Mouse (Mus musculus) heart, embryonic 10.5 days (tissue): ENCODE measurements around the gene Eya2. TPM values are rescaled to one million over a fixed set of nuclear protein-coding genes. Genes with fewer than 3 reads are reported as not detected.
"Not testable (repeated sequence)": the region's sequence is repeated elsewhere in the genome, so short reads cannot be mapped to it uniquely, and the experiment has no call there.

ENCODE experiments used
- DNase-seq: peaks from one replicate; pipeline ENCODE4 v3.0.0-alpha.2; 2017; ENCODE audit warnings: low spot score
- H3K27ac ChIP-seq: fragments of 300-500 bp; sonication (generic); 2 replicates; pipeline ENCODE4 v1.5.1; 2016; ENCODE audit warnings: mild to moderate bottlenecking
- H3K27me3 ChIP-seq: fragments of 300-500 bp; sonication (generic); 2 replicates; pipeline ENCODE4 v1.6.1; 2016; ENCODE audit warnings: mild to moderate bottlenecking; ENCODE audit not compliant: poor library complexity, insufficient read depth, severe bottlenecking
- H3K36me3 ChIP-seq: fragments of 300-500 bp; sonication (generic); 2 replicates; pipeline ENCODE4 v1.6.1; 2016; ENCODE audit warnings: mild to moderate bottlenecking, moderate library complexity
- H3K4me1 ChIP-seq: fragments of 300-500 bp; sonication (generic); 2 replicates; pipeline ENCODE4 v1.6.1; 2016; ENCODE audit warnings: mild to moderate bottlenecking
- H3K4me3 ChIP-seq: fragments of 300-500 bp; sonication (generic); 2 replicates; pipeline ENCODE4 v1.5.1; 2016; ENCODE audit warnings: mild to moderate bottlenecking, moderate library complexity
- H3K9me3 ChIP-seq: fragments of 300-500 bp; sonication (generic); 2 replicates; pipeline ENCODE4 v1.6.1; 2016; ENCODE audit warnings: mild to moderate bottlenecking, moderate library complexity
- WGBS: fragments of 180-500 bp; shearing (Covaris S2); methylation state at CpG from one replicate; pipeline ENCODE4 v1.1.7; 2016; 5-methylcytosine and 5-hydroxymethylcytosine counted together
- polyA plus RNA-seq: library from polyadenylated mRNA; unstranded; fragments of >200 nt; fragmentation: Nextera tagmentation; extraction: Ambion mirVana; gene quantifications from 2 replicates; pipeline ENCODE4 v1.2.1, GENCODE M21; 2016

The Eya2 gene
- polyA plus RNA-seq, result 0.34 and 1.7 TPM in 2 replicates

DNA sequence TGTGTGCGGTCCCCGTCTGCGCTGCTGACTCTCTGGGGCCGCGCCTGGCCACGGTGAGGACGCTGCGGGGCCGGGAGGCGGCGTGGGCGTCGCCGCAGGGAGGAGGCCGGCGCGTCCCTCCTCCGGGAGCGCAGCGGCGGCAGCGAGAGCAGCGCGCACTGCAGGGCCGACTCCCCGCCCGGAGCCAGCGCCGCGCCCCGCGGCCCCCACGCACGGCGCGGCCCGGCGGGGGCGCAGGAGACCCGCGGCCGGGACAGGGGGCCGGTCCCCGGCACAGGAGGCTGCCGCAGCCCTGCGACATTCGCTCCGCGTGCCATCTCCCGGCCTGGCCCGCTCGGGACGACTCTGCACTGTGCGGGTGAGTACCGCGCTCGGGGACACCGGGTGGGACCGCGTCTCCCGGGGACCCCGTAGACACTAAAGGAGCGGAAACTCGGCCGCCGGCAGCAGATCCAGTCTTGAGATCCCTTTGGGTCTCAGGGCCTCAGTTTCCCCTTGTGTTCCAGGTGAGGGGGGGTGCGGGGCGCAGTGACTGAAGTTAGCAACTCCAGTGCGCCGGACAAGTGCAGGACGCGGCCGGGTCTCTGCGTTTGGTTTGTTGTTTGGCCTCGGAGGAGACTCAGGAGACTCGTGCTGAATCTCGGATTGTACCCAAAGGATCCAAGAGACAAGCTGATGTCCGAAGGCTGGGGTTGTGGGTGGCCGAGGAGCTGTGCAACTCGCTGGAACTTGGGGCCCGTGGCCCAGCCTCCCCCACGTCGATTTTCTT lies at the start of gene Eya2:
Gene Eya2 (plus strand): TSS at position 126 of the 769 bp plus-strand sequence.
- Histone ChIP-seq H3K27ac (peak within 1 kb of the TSS; percentile 67; the same call in 1 of the 2 replicates), H3K9me3 (no peaks in the 10 kb centered on the region), H3K4me3 (peak within 1 kb of the TSS; percentile 71), H3K36me3 (no peaks in the 10 kb centered on the region), H3K27me3 (peaks cover 72% of the 10 kb centered on the region), H3K4me1 (peaks cover 25% of the 10 kb centered on the region; the same call in 1 of the 2 replicates)
- no peak for DNase-seq
- 1% methylated on average over 79 of the region's 83 CpGs for WGBS

DNA sequence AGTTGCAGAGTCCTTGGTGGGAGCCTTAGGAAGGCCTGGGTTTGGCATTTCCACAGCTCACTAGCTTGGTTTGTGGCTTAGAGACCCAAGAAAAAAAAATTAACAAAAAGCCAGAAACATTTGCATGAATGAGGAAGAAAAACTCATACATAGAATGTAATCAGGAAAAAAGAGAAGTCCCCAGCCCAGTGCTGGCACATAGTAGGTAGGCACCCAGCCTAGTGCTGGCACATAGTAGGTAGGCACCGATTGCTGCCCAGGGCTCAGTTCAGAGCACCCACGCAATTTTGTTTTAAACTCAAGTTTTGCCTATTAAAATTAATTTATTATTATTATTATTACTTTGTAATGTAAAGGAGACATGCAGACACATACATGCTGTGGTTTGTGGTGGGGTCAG lies 49.1 kb upstream of the Eya2 start:
- no peaks in the 10 kb centered on the region for H3K36me3 ChIP-seq
- H3K27ac ChIP-seq, result no peak overlapping the region
- WGBS, result 97% methylated on average over 2 of the region's 2 CpGs
- peaks cover 7% of the 10 kb centered on the region; the same call in 1 of the 2 replicates for H3K4me1 ChIP-seq
- H3K27me3 ChIP-seq, result peaks cover 45% of the 10 kb centered on the region
- H3K9me3 ChIP-seq, result no peaks in the 10 kb centered on the region
- no peak for DNase-seq
- H3K4me3 ChIP-seq, result no peak overlapping the region

DNA sequence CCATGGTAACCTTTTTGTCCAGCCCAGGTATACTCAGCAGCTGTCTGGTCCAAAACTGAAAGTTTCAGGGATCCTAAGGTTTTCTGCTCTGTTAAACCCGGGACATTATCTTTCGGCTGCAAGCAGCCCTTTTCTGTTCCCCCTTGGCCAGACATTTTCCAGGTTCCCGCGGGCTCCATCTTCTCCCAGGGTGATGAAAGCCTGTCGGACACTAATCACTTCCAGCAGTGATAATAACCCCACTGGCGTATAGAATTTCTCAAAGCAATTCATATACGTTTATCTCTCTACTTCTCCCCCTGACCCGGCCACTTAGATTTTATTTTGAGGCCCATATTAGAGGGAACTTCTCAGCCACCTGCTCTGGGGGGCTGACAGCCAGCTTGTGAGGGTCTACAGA lies 48.5 kb upstream of the Eya2 start:
- Histone ChIP-seq H3K27ac (no peak overlapping the region), H3K27me3 (peaks cover 48% of the 10 kb centered on the region), H3K9me3 (no peaks in the 10 kb centered on the region), H3K4me1 (peaks cover 7% of the 10 kb centered on the region; the same call in 1 of the 2 replicates), H3K36me3 (no peaks in the 10 kb centered on the region), H3K4me3 (no peak overlapping the region)
- no peak for DNase-seq
- WGBS, result 40% methylated on average over 8 of the region's 8 CpGs

DNA sequence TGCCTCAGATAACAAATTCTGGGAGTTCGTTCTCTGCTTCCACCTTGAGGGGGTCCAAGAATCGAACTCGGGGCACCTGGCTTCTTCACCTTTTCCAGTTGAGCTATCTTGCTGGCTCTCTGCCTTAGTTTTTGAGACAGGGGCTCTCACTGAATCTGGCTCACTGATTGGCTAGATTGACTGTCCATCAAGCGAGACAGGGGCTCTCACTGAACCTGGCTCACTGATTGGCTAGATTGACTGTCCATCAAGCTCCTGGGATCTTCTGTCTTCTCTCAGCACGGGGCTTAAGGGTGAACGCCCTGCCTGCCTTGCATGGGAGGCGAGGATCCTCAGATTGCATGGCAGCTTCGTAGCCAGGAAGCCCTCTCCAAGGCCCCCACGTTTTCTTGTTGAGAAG lies 47.4 kb upstream of the Eya2 start:
- Histone ChIP-seq H3K4me3 (no peak overlapping the region), H3K36me3 (no peaks in the 10 kb centered on the region), H3K4me1 (peaks cover 7% of the 10 kb centered on the region; the same call in 1 of the 2 replicates), H3K9me3 (no peaks in the 10 kb centered on the region), H3K27ac (no peak overlapping the region), H3K27me3 (peaks cover 52% of the 10 kb centered on the region)
- DNase-seq, result no peak
- 45% methylated on average over 9 of the region's 9 CpGs for WGBS

DNA sequence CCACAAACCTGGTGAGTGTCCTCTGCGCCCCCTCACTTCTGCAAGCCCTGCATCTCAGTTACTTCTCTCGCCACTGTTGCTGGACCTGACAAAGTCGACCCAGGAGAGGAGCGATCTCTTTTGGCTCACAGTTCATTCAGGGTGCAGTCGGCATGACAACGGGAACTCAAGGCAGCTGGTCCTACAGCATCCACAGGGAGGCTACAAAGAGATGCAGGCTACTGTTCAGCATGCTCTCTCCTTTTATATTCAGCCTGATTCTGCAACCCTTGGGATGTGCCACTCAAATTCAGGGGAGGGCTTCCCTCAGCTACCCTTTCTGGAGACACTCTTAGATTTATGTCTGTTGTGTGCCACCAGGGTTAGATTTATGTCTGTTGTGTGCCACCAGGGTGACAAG lies 46.2 kb upstream of the Eya2 start:
- H3K27ac ChIP-seq, result no peak overlapping the region
- H3K9me3 ChIP-seq, result no peaks in the 10 kb centered on the region
- H3K27me3 ChIP-seq, result peaks cover 51% of the 10 kb centered on the region
- no peaks in the 10 kb centered on the region for H3K36me3 ChIP-seq
- no peak overlapping the region for H3K4me3 ChIP-seq
- 75% methylated on average over 6 of the region's 6 CpGs for WGBS
- peaks cover 7% of the 10 kb centered on the region; the same call in 1 of the 2 replicates for H3K4me1 ChIP-seq
- DNase-seq, result no peak

DNA sequence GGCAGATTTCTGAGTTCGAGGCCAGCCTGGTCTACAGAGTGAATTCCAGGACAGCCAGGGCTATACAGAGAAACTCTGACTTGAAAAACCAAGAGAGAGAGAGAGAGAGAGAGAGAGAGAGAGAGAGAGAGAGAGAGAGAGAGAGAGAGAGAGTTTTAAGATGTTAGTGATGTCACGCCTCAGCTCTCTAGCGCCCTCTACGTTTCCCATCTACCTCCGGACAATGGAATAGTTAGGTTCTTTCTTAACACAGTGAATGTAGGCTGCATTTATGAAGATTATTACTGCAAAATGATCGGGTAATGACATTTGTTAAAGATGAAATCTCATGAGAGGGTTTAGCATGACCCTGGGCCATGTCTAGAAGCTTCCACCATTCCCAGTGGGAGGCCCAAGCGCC lies 44.4 kb upstream of the Eya2 start:
- peaks cover 49% of the 10 kb centered on the region for H3K27me3 ChIP-seq
- not testable (repeated sequence) for H3K9me3 ChIP-seq, H3K27ac ChIP-seq, H3K4me1 ChIP-seq, H3K36me3 ChIP-seq, H3K4me3 ChIP-seq, DNase-seq
- 70% methylated on average over 7 of the region's 7 CpGs for WGBS

DNA sequence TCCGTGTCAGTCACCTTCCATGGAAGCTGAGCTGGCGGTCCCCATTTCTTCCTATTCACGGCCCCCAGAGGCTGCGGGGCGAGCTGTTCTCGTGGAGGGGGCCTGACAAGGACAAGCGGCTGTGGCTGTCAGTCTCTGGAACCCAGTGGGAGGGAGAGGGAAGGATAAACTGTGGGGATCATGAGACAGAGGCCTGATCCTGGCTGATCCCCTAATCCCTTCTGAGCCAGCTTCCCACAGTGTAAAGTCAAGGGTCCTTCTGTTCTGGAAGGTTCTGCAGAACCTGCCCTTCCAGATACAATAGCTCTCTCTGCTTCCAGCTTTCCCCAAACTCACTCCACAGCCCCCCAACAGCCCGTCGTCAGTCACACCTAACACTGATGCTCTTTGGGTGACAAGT lies 40.8 kb upstream of the Eya2 start:
- Histone ChIP-seq H3K36me3 (no peaks in the 10 kb centered on the region), H3K4me1 (no peaks in the 10 kb centered on the region), H3K9me3 (no peaks in the 10 kb centered on the region), H3K27me3 (peaks cover 56% of the 10 kb centered on the region), H3K4me3 (no peak overlapping the region), H3K27ac (no peak overlapping the region)
- 60% methylated on average over 9 of the region's 9 CpGs for WGBS
- no peak for DNase-seq

DNA sequence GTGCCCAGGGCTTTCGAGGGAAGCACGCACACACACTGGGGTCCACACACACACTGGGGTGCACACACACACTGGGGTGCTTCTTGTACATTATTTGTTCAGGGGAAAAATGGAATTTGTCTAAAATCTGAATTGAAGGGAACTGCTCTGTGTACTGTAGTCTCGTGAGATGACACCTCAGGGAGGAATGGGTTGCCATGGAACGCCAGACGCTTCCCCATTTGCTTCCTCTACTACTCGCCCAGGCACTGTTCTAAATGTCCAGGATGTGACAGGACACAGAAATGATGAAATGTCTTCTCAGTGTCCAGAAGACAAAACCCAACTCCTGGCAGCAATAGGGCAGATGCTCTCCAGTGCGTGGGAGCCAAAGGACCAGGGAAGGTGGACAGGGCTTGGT lies 37.6 kb upstream of the Eya2 start:
- Histone ChIP-seq H3K4me3 (no peak overlapping the region), H3K36me3 (no peaks in the 10 kb centered on the region), H3K27me3 (peaks cover 52% of the 10 kb centered on the region), H3K4me1 (0 out of 2 replicates have a peak, but pooled peaks cover 3% of the 10 kb centered on the region), H3K9me3 (no peaks in the 10 kb centered on the region), H3K27ac (no peak overlapping the region)
- no peak for DNase-seq
- WGBS, result 84% methylated on average over 7 of the region's 7 CpGs

DNA sequence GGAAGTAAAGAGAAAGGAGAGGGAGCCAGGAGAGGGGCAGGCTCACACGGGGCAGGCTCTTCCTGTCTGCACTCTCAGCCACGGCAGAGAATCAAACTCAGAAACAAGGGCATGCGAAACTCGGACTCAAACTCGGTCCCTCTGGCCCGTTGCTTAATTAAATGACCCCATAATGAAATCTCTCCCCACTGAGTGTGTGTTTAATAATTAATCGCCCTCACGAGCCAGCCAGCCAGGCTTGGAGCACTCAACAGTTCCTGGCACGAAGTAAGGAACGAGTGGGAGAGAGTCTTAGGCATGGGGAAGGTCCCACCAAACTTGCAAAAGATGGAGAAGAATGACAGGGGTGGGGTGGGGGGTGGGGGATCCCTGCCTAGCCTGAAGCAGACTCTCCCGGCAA lies 35.9 kb upstream of the Eya2 start:
- H3K4me1 ChIP-seq, result peaks cover 12% of the 10 kb centered on the region
- H3K27me3 ChIP-seq, result peaks cover 57% of the 10 kb centered on the region
- no peak overlapping the region for H3K4me3 ChIP-seq
- DNase-seq, result no peak
- 66% methylated on average over 11 of the region's 11 CpGs for WGBS
- H3K36me3 ChIP-seq, result no peaks in the 10 kb centered on the region
- no peaks in the 10 kb centered on the region for H3K9me3 ChIP-seq
- H3K27ac ChIP-seq, result no peak overlapping the region

DNA sequence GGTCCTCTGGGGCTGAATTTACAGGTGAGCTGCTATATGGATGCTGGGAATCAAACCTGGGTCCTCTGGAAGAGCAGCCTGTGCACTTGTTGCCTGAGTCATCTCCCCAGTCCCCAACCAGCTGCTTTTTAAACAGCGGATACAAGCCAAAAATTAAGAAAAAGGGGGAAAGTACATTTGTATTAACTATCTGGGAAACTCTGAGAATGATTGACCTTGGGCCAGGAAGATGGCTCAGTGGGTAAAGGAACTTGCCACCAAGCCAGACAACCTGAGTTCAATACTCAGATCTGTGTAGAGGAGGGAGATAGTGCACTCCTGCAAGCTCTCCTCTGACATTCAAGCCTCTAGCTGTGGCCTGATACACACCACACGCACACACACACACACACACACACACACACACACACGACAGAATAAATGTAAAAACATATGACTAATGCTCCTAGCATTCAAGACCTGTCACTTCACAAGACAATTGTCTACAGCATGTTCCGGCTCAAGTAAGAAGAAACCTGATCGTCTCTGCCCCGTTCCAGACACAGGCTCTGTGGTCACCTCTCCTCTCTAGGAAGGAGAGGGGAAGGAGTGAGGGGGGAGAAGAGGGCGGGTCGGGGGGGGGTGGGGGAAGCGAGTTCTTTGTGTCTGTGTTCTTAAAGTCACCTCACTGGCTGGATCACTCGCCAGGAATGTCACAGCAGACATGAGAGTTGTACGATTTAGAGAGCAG lies 35.2 kb upstream of the Eya2 start:
- Histone ChIP-seq H3K27ac (no peak overlapping the region), H3K36me3 (no peaks in the 10 kb centered on the region), H3K9me3 (no peaks in the 10 kb centered on the region), H3K27me3 (peaks cover 59% of the 10 kb centered on the region), H3K4me3 (no peak overlapping the region), H3K4me1 (peaks cover 12% of the 10 kb centered on the region)
- 30% methylated on average over 11 of the region's 11 CpGs for WGBS
- DNase-seq, result no peak

DNA sequence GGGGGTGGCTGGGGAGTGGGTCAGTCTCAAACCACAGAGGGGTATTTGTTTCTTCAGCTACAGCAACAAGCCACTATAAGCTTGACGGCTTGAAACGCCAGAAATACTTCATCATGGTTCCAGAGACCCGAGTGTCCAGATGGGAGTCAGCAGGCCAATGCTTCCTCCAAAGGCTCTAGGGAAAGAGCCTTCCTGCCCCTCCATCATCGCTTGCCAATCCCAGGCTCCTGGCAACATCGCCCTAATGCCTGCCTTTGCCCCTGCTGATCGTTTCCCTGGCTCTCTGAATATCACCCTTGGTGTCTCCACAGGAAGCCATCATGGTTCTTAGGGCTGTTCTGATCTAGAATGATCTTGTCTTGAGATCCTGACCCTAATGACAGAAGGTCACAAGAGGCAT lies 33.0 kb upstream of the Eya2 start:
- no peak for DNase-seq
- Histone ChIP-seq H3K27ac (no peak overlapping the region), H3K4me3 (no peak overlapping the region), H3K36me3 (no peaks in the 10 kb centered on the region), H3K4me1 (peaks cover 12% of the 10 kb centered on the region), H3K27me3 (peaks cover 77% of the 10 kb centered on the region), H3K9me3 (no peaks in the 10 kb centered on the region)
- WGBS, result 82% methylated on average over 6 of the region's 6 CpGs

DNA sequence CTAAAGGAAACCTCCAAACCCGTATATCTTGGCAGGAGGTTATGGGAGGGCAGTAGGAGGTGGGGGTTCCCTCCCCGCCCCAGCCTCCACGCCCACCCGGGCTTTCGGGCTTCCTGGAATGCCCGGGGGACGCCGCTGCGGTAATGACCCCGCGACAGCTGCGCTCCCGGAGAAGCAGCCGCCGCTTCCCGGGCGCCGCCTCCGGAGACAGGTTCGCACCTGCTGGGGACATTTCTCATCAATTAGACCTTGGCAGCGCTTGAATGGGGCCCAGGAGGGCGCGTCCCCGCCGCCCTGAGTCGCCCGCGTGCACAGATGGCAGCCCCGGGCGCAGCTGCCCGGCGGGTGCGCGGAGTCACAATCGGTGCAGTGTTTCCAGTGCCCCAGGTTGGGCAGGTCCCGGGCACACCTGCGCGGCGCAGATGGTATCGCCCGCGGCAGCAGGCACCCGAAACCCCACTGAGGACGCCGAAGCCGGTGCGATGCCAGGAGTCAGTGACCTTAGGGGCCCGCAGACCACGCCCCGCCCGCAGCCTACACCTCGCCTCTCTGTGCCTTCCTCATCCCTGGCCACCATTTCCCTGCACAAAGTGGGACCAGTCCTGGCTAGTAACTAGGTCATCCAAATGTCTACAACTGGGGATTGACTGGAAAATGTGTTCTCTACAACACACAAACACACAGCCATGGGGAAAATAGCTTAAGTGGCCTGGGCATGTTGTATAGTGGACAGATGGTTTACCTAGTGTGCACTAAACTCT lies 31.4 kb upstream of the Eya2 start:
- WGBS, result 2% methylated on average over 52 of the region's 52 CpGs
- no peak for DNase-seq
- Histone ChIP-seq H3K4me3 (peak overlapping the region; percentile 63), H3K27me3 (peaks cover 61% of the 10 kb centered on the region), H3K9me3 (no peaks in the 10 kb centered on the region), H3K36me3 (no peaks in the 10 kb centered on the region), H3K4me1 (peaks cover 12% of the 10 kb centered on the region), H3K27ac (no peak overlapping the region)

DNA sequence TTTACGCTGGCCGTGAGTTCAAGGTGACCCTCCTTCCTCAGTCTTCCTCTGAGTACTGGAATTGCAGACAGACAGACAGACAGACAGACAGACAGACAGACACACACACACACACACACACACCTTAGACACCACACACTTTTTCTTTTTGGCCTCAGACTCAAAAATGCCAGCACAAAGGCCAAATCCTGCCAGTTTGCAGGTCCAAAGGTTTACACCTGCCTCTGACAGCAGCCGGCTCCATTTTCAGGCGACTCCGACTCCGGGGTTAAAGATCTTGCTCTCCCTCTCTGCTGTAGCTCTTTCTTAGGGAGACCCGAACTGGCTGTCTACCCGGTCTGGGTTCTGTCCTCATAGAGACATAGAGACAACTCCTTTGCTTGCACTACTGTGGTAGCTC lies 30.7 kb upstream of the Eya2 start:
- Histone ChIP-seq H3K27me3 (peaks cover 59% of the 10 kb centered on the region), H3K36me3 (no peaks in the 10 kb centered on the region), H3K27ac (no peak overlapping the region), H3K4me1 (peaks cover 12% of the 10 kb centered on the region), H3K4me3 (no peak overlapping the region), H3K9me3 (no peaks in the 10 kb centered on the region)
- WGBS, result 72% methylated on average over 8 of the region's 8 CpGs
- DNase-seq, result no peak
